Mouse (Mus musculus) CD4-positive helper T cell, adult 2 months (primary cell): ENCODE results near the gene Ctla4.

ENCODE experiments used
- DNase-seq: peaks from one replicate; pipeline ENCODE4 v3.0.0-alpha.2; 2012; ENCODE audit warnings: low read depth, missing footprints, low spot score

Ctla4 gene

GRCm38 (mm10) chr1:60865167-60865566, 21.6 kb upstream of the Ctla4 start:
- DNase-seq, result no peak

GRCm38 (mm10) chr1:60866043-60866442, 20.8 kb upstream of the Ctla4 start:
- DNase-seq, result no peak

- peak; percentile 63 for DNase-seq
Observed at GRCm38 (mm10) chr1:60868333-60869277, 18.2 kb upstream of the Ctla4 start.

GRCm38 (mm10) chr1:60875267-60875666, 11.5 kb upstream of the Ctla4 start:
- peak; percentile 64 for DNase-seq

GRCm38 (mm10) chr1:60880116-60880867, 6.5 kb upstream of the Ctla4 start:
- DNase-seq, result no peak

GRCm38 (mm10) chr1:60882792-60883191, 4.0 kb upstream of the Ctla4 start:
- DNase-seq, result peak; percentile 67

- no peak for DNase-seq
Observed at GRCm38 (mm10) chr1:60883279-60883678, 3.5 kb upstream of the Ctla4 start.

GRCm38 (mm10) chr1:60884611-60885010, 2.2 kb upstream of the Ctla4 start:
- DNase-seq, result no peak

GRCm38 (mm10) chr1:60898127-60898932, 11.5 kb downstream of the Ctla4 start:
- peak; percentile 63 for DNase-seq

- no peak for DNase-seq
Observed at GRCm38 (mm10) chr1:60898933-60899210, 12.1 kb downstream of the Ctla4 start.

- peak; percentile 63 for DNase-seq
Observed at GRCm38 (mm10) chr1:60899244-60899643, 12.4 kb downstream of the Ctla4 start.

GRCm38 (mm10) chr1:60902547-60902946, 15.7 kb downstream of the Ctla4 start:
- DNase-seq, result peak; percentile 70

- no peak for DNase-seq
Observed at GRCm38 (mm10) chr1:60903126-60903525, 16.3 kb downstream of the Ctla4 start.

GRCm38 (mm10) chr1:60904456-60904978, 17.7 kb downstream of the Ctla4 start:
- DNase-seq, result no peak

GRCm38 (mm10) chr1:60907466-60907865, 20.7 kb downstream of the Ctla4 start:
- peak; percentile 55 for DNase-seq

- peak; percentile 91 for DNase-seq
Observed at GRCm38 (mm10) chr1:60908751-60909161, 22.0 kb downstream of the Ctla4 start.

GRCm38 (mm10) chr1:60909746-60910145, 22.9 kb downstream of the Ctla4 start:
- peak; percentile 38 for DNase-seq

GRCm38 (mm10) chr1:60910796-60911195, 24.0 kb downstream of the Ctla4 start:
- peak; percentile 86 for DNase-seq

- DNase-seq, result peak; percentile 81
Observed at GRCm38 (mm10) chr1:60911631-60912030, 24.8 kb downstream of the Ctla4 start.

GRCm38 (mm10) chr1:60913305-60913704, 26.5 kb downstream of the Ctla4 start:
- DNase-seq, result peak; percentile 86

GRCm38 (mm10) chr1:60916281-60916781, 29.5 kb downstream of the Ctla4 start:
- peak; percentile 73 for DNase-seq
